Mouse (Mus musculus) CH12.LX (cell line): ENCODE results near the gene Tpcn1. TPM values are rescaled to one million over a fixed set of nuclear protein-coding genes. Genes with fewer than 3 reads are reported as not detected.

Source experiments
- DNase-seq: peaks from one replicate; pipeline ENCODE4 v3.0.0-alpha.2; 2013; ENCODE audit errors: extremely low read depth
- H3K27ac ChIP-seq: 2 replicates; pipeline ENCODE4 v1.5.1; 2012; ENCODE audit warnings: low read depth, mild to moderate bottlenecking, control low read depth, moderate library complexity; ENCODE audit not compliant: insufficient read depth
- H3K27me3 ChIP-seq: replicated peaks from 2 replicates; pipeline ENCODE3; 2012; ENCODE audit warnings: inconsistent platforms
- H3K36me3 ChIP-seq, 2 experiments: replicated peaks in 1 of 2; 2 replicates each; pipeline versions ENCODE3 to v1.6.1; 2012; ENCODE audit warnings: inconsistent platforms in 1 of 2, low read length in 1 of 2, mild to moderate bottlenecking in 1 of 2, mixed read lengths in 1 of 2, moderate library complexity in 1 of 2; ENCODE audit not compliant: control insufficient read depth in 1 of 2, insufficient read depth in 1 of 2
- H3K4me1 ChIP-seq, 2 experiments: 2 replicates each; pipeline ENCODE4 v1.6.1; 2012; ENCODE audit warnings: inconsistent platforms in 1 of 2, moderate library complexity in 1 of 2; ENCODE audit not compliant: insufficient read depth in 2 of 2, control insufficient read depth in 1 of 2
- H3K4me2 ChIP-seq: 2 replicates; pipeline ENCODE4 v1.6.1; 2012; ENCODE audit warnings: low read depth, mild to moderate bottlenecking, control low read depth; ENCODE audit not compliant: poor library complexity, insufficient read depth, severe bottlenecking
- H3K4me3 ChIP-seq, 3 experiments: fragments of 150-350 bp in 1 of 3; sonication (generic) in 1 of 3; replicated peaks in 1 of 3; 2 replicates each; pipeline versions ENCODE3 to v1.5.1; 2011 to 2012; ENCODE audit warnings: low read depth in 2 of 3, low read length in 2 of 3, mild to moderate bottlenecking in 2 of 3, moderate library complexity in 2 of 3, control low read depth in 1 of 3, improper control_type of control experiment in 1 of 3, inconsistent platforms in 1 of 3, mixed read lengths in 1 of 3; ENCODE audit not compliant: poor library complexity in 1 of 3
- H3K79me2 ChIP-seq: replicated peaks from 2 replicates; pipeline ENCODE4 v1.6.1; 2012; ENCODE audit warnings: mild to moderate bottlenecking, moderate library complexity; ENCODE audit not compliant: control insufficient read depth, poor library complexity, insufficient read depth, severe bottlenecking; ENCODE audit errors: extremely low read depth
- H3K9ac ChIP-seq: 2 replicates; pipeline ENCODE4 v1.6.1; 2012; ENCODE audit warnings: low read depth, mild to moderate bottlenecking, control low read depth, moderate library complexity; ENCODE audit not compliant: insufficient read depth
- H3K9me3 ChIP-seq: replicated peaks from 2 replicates; pipeline ENCODE3; 2012; ENCODE audit warnings: low read length, inconsistent platforms, mixed read lengths
- BHLHE40 ChIP-seq: IDR thresholded peaks from 2 replicates; pipeline ENCODE4 v1.6.1; 2011; ENCODE audit warnings: mild to moderate bottlenecking, low read depth, low read length, improper control_type of control experiment
- ELF1 ChIP-seq: IDR thresholded peaks from 2 replicates; pipeline ENCODE4 v1.6.1; 2014; ENCODE audit warnings: low read depth, mild to moderate bottlenecking, inconsistent platforms, low read length, improper control_type of control experiment
- EP300 ChIP-seq: IDR thresholded peaks from 2 replicates; pipeline ENCODE4 v1.6.1; 2011; ENCODE audit warnings: low read length, improper control_type of control experiment
- ETS1 ChIP-seq: conservative IDR thresholded peaks from 2 replicates; pipeline ENCODE4 v1.6.1; 2012; ENCODE audit warnings: low read depth, mild to moderate bottlenecking, inconsistent platforms, low read length, improper control_type of control experiment, moderate library complexity
- HCFC1 ChIP-seq: IDR thresholded peaks from 2 replicates; pipeline ENCODE4 v1.6.1; 2012; ENCODE audit warnings: low read depth, mild to moderate bottlenecking, inconsistent platforms, low read length, improper control_type of control experiment
- IRF4 ChIP-seq: IDR thresholded peaks from 2 replicates; pipeline ENCODE4 v1.6.1; 2014; ENCODE audit warnings: low read depth, mild to moderate bottlenecking, inconsistent platforms, low read length, improper control_type of control experiment
- MAZ ChIP-seq: IDR thresholded peaks from 2 replicates; pipeline ENCODE4 v1.6.1; 2012; ENCODE audit warnings: low read depth, mild to moderate bottlenecking, inconsistent platforms, low read length, improper control_type of control experiment, moderate library complexity
- MXI1 ChIP-seq: IDR thresholded peaks from 2 replicates; pipeline ENCODE4 v1.6.1; 2011; ENCODE audit warnings: mild to moderate bottlenecking, low read depth, low read length, improper control_type of control experiment
- POLR2A ChIP-seq: IDR thresholded peaks from 2 replicates; pipeline ENCODE4 v1.6.1; 2011; ENCODE audit warnings: low read depth, mild to moderate bottlenecking, improper control_type of control experiment, low read length
- POLR2AphosphoS2 ChIP-seq: IDR thresholded peaks from 2 replicates; pipeline ENCODE4 v1.6.1; 2011; ENCODE audit warnings: low read depth, low read length, improper control_type of control experiment
- RAD21 ChIP-seq: IDR thresholded peaks from 2 replicates; pipeline ENCODE4 v1.6.1; 2011; ENCODE audit warnings: low read depth, mild to moderate bottlenecking, low read length, improper control_type of control experiment, moderate library complexity
- RCOR1 ChIP-seq: conservative IDR thresholded peaks from 2 replicates; pipeline ENCODE4 v1.6.1; 2012; ENCODE audit warnings: low read depth, mild to moderate bottlenecking, inconsistent platforms, low read length, improper control_type of control experiment
- SIN3A ChIP-seq: IDR thresholded peaks from 2 replicates; pipeline ENCODE4 v1.6.1; 2012; ENCODE audit warnings: low read length, improper control_type of control experiment, inconsistent platforms
- SMC3 ChIP-seq: IDR thresholded peaks from 2 replicates; pipeline ENCODE4 v1.6.1; 2011; ENCODE audit warnings: low read depth, low read length, improper control_type of control experiment
- TBP ChIP-seq: conservative IDR thresholded peaks from 2 replicates; pipeline ENCODE4 v1.6.1; 2011; ENCODE audit warnings: low read depth, low read length, improper control_type of control experiment
- USF1 ChIP-seq: IDR thresholded peaks from 2 replicates; pipeline ENCODE4 v1.6.1; 2014; ENCODE audit warnings: low read depth, mild to moderate bottlenecking, inconsistent platforms, low read length, improper control_type of control experiment
- USF2 ChIP-seq: conservative IDR thresholded peaks from 2 replicates; pipeline ENCODE4 v1.6.1; 2011; ENCODE audit warnings: low read depth, low read length, improper control_type of control experiment
- ZKSCAN1 ChIP-seq: IDR thresholded peaks from 2 replicates; pipeline ENCODE4 v1.6.1; 2012; ENCODE audit warnings: low read depth, inconsistent platforms, low read length, improper control_type of control experiment, borderline replicate concordance
- ZMIZ1 ChIP-seq: IDR thresholded peaks from 2 replicates; pipeline ENCODE4 v1.6.1; 2012; ENCODE audit warnings: low read depth, mild to moderate bottlenecking, inconsistent platforms, low read length, improper control_type of control experiment
- dilution Hi-C: fragments of 300-500 bp; cut with MboI; formaldehyde crosslinking; loops from 2 replicates; pipeline ENCODE4 v1.14.3; 2020; ENCODE audit warnings: low sequenced_read_pairs; ENCODE audit not compliant: extremely low pct_unique_long_range_greater_than_20kb, extremely low pct_ligation_motif_present
- in situ Hi-C: fragments of 300-500 bp; cut with MboI; formaldehyde crosslinking; loops from 3 replicates; pipeline ENCODE4 v1.14.3; 2019; ENCODE audit warnings: low sequenced_read_pairs, low pct_ligation_motif_present, low pct_unique_long_range_greater_than_20kb, mixed read lengths
- polyA plus RNA-seq: library from polyadenylated mRNA; unstranded; fragments of >175 nt; gene quantifications from 2 replicates; pipeline ENCODE4 v1.2.1, GENCODE M21; 2012; ENCODE audit warnings: low read depth; ENCODE audit not compliant: insufficient read length
- total RNA-seq, 2 experiments: library from RNA; depleted of rRNA; stranded (reverse); fragments of 300-350 nt in 1 of 2; fragments of >200 nt in 1 of 2; gene quantifications; 2 replicates each; pipeline ENCODE4 v1.2.3; 2012 to 2014

The Tpcn1 gene
- total and polyA plus RNA-seq, 3 experiments = 0.90 to 5.4 (median 2.2) TPM

GRCm38 (mm10) chr5:120495064-120495702 is 93.3 kb downstream of the Tpcn1 start:
- H3K4me1 ChIP-seq = peaks cover 44 to 93% of the 10 kb centered on the region in 2 experiments
- peak overlapping the region in 1 of 3 experiments; percentile 9 for H3K4me3 ChIP-seq
- peak overlapping the region; percentile 39 for H3K27ac ChIP-seq
- peaks cover 44 to 79% of the 10 kb centered on the region in 2 experiments for H3K36me3 ChIP-seq
- dilution Hi-C loops = no loop called here
- in situ Hi-C loops = no loop called here
- no peaks in the 10 kb centered on the region for H3K79me2 ChIP-seq
- peak overlapping the region; percentile 32; the same call in 1 of the 2 replicates for H3K4me2 ChIP-seq
- H3K9ac ChIP-seq = no peak overlapping the region
- peaks cover 3% of the 10 kb centered on the region for H3K9me3 ChIP-seq
- H3K27me3 ChIP-seq = no peaks in the 10 kb centered on the region
- no peak for DNase-seq
- TF ChIP-seq ETS1 (0 out of 2 replicates have a peak, but pooled peaks have one; percentile 16), BHLHE40 (peak; percentile 52), SMC3 (no peak), SIN3A (no peak)

DNA sequence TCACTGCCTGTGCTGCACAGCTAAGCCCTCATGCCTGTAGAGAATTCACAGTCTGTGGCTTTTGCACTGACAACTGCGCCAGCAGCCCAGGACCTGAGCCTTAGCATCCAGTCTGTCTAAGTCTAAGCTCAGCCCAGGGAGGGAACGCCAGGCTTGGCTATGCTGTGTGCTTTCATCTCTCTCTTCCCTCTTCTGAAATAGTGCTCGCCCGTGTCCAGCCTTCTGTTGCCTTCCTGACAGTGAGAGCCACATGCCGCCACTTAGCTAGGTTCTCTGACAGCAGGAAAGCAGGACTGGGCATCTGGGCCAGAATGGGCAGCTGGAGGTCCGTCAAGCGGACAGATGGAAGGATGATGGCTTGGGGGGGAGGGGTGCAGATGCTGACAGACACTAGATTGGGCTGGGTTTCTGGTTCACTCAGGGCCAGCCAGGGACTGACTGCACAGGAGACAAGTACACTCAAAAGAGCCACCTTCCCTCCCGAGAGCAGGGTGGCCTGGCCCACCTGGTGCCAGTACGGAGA is 94.5 kb downstream of the Tpcn1 start:
- Histone ChIP-seq H3K9me3 (peaks cover 3% of the 10 kb centered on the region), H3K27ac (no peak overlapping the region), H3K27me3 (no peaks in the 10 kb centered on the region), H3K79me2 (no peaks in the 10 kb centered on the region), H3K4me2 (no peak overlapping the region), H3K36me3 (peaks cover 43 to 79% of the 10 kb centered on the region in 2 experiments), H3K9ac (no peak overlapping the region), H3K4me1 (peaks cover 40 to 90% of the 10 kb centered on the region in 2 experiments), H3K4me3 (no peak overlapping the region)
- in situ Hi-C loops = no loop called here
- DNase-seq = no peak
- dilution Hi-C loops = no loop called here
- TF ChIP-seq POLR2AphosphoS2 (no peak), ELF1 (no peak), IRF4 (no peak), ZMIZ1 (no peak), MAZ (no peak), USF2 (no peak), POLR2A (no peak), HCFC1 (no peak), RAD21 (no peak), USF1 (no peak), RCOR1 (no peak), TBP (no peak), EP300 (no peak), ZKSCAN1 (no peak), MXI1 (no peak)
